Mouse (Mus musculus): Measurements from ENCODE around the gene Pnpo. TPM values are rescaled to one million over a fixed set of nuclear protein-coding genes. Genes with fewer than 3 reads are reported as not detected.

Pnpo gene
- polyA plus RNA-seq, 1 experiment from 2014 or later, result 31.7 TPM

DNA sequence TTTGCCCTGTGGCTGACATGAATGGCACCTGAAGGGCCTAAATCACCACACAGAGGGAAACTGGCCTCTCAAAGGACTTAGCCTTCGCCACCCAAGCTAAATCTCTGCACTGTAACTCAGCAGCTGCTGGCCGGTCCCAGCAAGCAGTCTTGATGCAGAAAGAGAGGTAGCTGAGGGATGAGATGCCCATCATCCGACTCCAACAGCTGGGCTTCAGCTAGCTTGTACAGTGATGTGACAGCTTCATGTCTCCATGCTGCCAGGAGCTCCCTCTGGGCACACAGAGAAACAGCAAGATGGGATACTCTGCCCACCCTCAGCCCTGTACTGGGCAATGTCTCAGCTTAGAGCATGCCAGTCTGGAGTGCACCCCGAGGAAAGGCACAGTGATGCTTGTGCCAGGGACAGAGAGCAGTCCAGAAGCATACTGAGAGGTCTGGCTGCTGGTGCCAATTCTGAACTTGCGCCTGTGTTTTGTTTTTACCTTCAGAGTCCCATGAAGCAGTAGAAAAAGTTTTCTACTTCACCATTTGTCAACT, 29.7 kb upstream of the Pnpo start:
- Histone ChIP-seq H3K4me1 (replicated peaks; ENCODE audit: insufficient read depth, low read length) (peaks cover 28% of the 10 kb centered on the region), H3K36me3 (ENCODE audit: insufficient read depth, low read length) (no peaks in the 10 kb centered on the region), H3K27me3 (ENCODE audit: insufficient read depth, low read length) (no peaks in the 10 kb centered on the region), H3K4me2 (ENCODE audit: low read length) (no peak overlapping the region), H3K27ac (no peak overlapping the region), H3K9ac (ENCODE audit: low read depth, low read length) (no peak overlapping the region), H3K4me3 (replicated peaks; ENCODE audit: low read depth, low read length) (no peak overlapping the region), H3K9me3 (replicated peaks; ENCODE audit: low read length) (no peaks in the 10 kb centered on the region)
- ATAC-seq (replicated peaks; ENCODE audit: low FRiP score, low read depth), result no peak
- WGBS, result 85% methylated on average over 5 of the region's 5 CpGs
- DNase-seq (ENCODE audit: low spot score), result no peak
- TF ChIP-seq CTCF (IDR thresholded peaks at IDR 0.05; ENCODE audit: low read depth), result no peak

DNA sequence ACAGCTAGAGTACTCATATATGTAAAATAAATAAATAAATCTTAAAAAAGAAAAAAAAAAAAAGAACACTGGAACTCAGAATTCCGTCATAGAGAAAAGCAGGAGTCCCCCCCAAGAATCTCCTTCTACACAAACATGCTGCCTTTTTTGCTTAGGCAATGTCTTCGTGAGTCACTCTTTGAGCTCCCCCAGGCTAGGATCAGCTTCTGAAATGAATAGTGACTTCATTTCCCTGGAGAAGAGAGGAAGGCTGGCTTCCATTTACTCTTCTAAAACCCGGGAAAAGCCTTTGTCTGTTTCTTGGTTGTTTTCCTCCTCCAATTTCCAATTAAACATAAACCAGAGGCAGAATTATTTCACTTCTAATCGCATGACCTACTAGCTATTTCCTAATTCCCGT, 29.1 kb upstream of the Pnpo start:
- Histone ChIP-seq H3K4me3 (replicated peaks; ENCODE audit: low read depth, low read length) (no peak overlapping the region), H3K9me3 (replicated peaks; ENCODE audit: low read length) (no peaks in the 10 kb centered on the region), H3K4me1 (replicated peaks; ENCODE audit: insufficient read depth, low read length) (peaks cover 29% of the 10 kb centered on the region), H3K36me3 (ENCODE audit: insufficient read depth, low read length) (no peaks in the 10 kb centered on the region), H3K27me3 (ENCODE audit: insufficient read depth, low read length) (no peaks in the 10 kb centered on the region), H3K27ac (no peak overlapping the region), H3K9ac (ENCODE audit: low read depth, low read length) (no peak overlapping the region), H3K4me2 (ENCODE audit: low read length) (no peak overlapping the region)
- WGBS, result 80% methylated on average over 5 of the region's 5 CpGs
- TF ChIP-seq CTCF (IDR thresholded peaks at IDR 0.05; ENCODE audit: low read depth), result no peak
- ATAC-seq (replicated peaks; ENCODE audit: low FRiP score, low read depth) (no peak), DNase-seq (ENCODE audit: low spot score) (no peak)

DNA sequence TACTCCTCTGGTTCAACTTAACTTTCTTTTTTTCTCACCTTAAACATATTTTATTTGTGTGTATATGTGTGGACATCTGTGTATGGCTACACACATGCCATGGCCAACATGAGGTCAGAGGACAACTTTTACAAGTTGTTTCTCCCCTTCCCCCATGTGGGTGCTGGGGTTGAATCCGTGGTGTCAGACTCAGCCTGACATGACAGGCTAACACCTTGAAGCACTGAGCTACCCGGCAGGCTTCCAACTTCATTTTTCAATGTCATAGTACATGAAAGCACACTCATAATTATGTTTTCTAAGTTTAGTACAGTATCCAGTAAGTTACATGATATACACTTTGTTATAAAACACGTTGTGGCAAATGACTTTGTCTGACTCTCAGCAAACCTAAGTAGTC, 26.6 kb upstream of the Pnpo start:
- no peaks in the 10 kb centered on the region for H3K27me3 ChIP-seq (ENCODE audit: insufficient read depth, low read length)
- H3K4me2 ChIP-seq (ENCODE audit: low read length), result no peak overlapping the region
- H3K36me3 ChIP-seq (ENCODE audit: insufficient read depth, low read length), result no peaks in the 10 kb centered on the region
- H3K27ac ChIP-seq, result peak overlapping the region; percentile 89
- WGBS, result 60% methylated on average over 3 of the region's 3 CpGs
- no peak overlapping the region for H3K4me3 ChIP-seq (replicated peaks; ENCODE audit: low read depth, low read length)
- DNase-seq (ENCODE audit: low spot score), result no peak
- H3K9me3 ChIP-seq (replicated peaks; ENCODE audit: low read length), result no peaks in the 10 kb centered on the region
- no peak for TF ChIP-seq CTCF (IDR thresholded peaks at IDR 0.05; ENCODE audit: low read depth)
- ATAC-seq (replicated peaks; ENCODE audit: low FRiP score, low read depth), result no peak
- H3K4me1 ChIP-seq (replicated peaks; ENCODE audit: insufficient read depth, low read length), result peaks cover 21% of the 10 kb centered on the region
- no peak overlapping the region for H3K9ac ChIP-seq (ENCODE audit: low read depth, low read length)

DNA sequence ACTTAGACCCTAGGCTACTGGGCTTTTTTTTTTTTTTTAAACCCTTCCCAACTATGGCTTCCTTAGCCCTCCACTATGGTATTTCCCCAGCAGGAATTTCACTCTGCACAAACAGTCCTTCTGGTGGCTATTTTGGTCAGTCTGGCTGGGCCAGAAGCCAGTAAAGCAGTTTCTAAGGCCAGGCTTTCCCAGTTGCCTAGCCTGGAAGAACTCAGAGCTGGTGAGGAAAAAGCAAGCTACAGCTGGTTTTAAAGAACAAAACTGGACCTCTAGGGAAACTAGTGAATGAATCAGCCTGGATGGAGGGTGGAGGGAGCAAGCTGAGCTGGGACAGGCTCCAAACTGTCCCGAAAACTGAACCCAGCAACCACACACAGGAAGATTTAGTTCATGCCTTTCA, 26.0 kb upstream of the Pnpo start:
- ATAC-seq (replicated peaks; ENCODE audit: low FRiP score, low read depth) (no peak), DNase-seq (ENCODE audit: low spot score) (peak; percentile 73)
- peak overlapping the region; percentile 89 for H3K27ac ChIP-seq
- H3K4me3 ChIP-seq (replicated peaks; ENCODE audit: low read depth, low read length), result no peak overlapping the region
- 60% methylated on average over 1 of the region's 1 CpGs for WGBS
- no peak for TF ChIP-seq CTCF (IDR thresholded peaks at IDR 0.05; ENCODE audit: low read depth)
- peak overlapping the region; percentile 36 for H3K9ac ChIP-seq (ENCODE audit: low read depth, low read length)
- no peaks in the 10 kb centered on the region for H3K9me3 ChIP-seq (replicated peaks; ENCODE audit: low read length)
- H3K27me3 ChIP-seq (ENCODE audit: insufficient read depth, low read length), result no peaks in the 10 kb centered on the region
- no peak overlapping the region for H3K4me2 ChIP-seq (ENCODE audit: low read length)
- peaks cover 21% of the 10 kb centered on the region for H3K4me1 ChIP-seq (replicated peaks; ENCODE audit: insufficient read depth, low read length)
- H3K36me3 ChIP-seq (ENCODE audit: insufficient read depth, low read length), result no peaks in the 10 kb centered on the region

DNA sequence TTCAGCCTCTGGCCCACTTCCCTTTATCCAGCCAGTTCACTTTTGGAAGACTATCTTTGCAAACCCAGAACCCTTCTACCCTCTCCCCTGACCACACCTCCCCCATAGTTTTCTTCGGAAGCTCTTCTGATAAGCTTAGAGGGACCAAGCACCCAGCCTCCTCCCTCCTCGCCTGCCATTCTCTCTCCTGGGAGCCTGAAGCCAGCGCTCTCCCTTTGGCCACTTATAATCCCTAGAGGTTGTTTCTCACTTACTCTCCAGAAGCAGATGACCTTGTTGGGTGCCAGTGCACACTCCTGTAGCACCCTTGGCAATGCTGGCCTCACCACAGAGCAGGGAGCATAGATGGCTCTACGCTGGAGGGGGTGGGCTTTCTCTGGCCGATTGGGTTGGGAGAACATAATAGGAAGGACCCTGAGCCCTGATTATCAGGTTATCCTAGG, 25.5 kb upstream of the Pnpo start:
- DNase-seq (ENCODE audit: low spot score) (no peak), ATAC-seq (replicated peaks; ENCODE audit: low FRiP score, low read depth) (0 out of 2 replicates have a peak, but pooled peaks have one; percentile 10)
- no peaks in the 10 kb centered on the region for H3K36me3 ChIP-seq (ENCODE audit: insufficient read depth, low read length)
- peak overlapping the region; percentile 89 for H3K27ac ChIP-seq
- no peak overlapping the region for H3K4me2 ChIP-seq (ENCODE audit: low read length)
- no peak overlapping the region for H3K9ac ChIP-seq (ENCODE audit: low read depth, low read length)
- no peaks in the 10 kb centered on the region for H3K27me3 ChIP-seq (ENCODE audit: insufficient read depth, low read length)
- TF ChIP-seq CTCF (IDR thresholded peaks at IDR 0.05; ENCODE audit: low read depth), result no peak
- peaks cover 21% of the 10 kb centered on the region for H3K4me1 ChIP-seq (replicated peaks; ENCODE audit: insufficient read depth, low read length)
- WGBS, result 76% methylated on average over 5 of the region's 5 CpGs
- H3K4me3 ChIP-seq (replicated peaks; ENCODE audit: low read depth, low read length), result no peak overlapping the region
- no peaks in the 10 kb centered on the region for H3K9me3 ChIP-seq (replicated peaks; ENCODE audit: low read length)

DNA sequence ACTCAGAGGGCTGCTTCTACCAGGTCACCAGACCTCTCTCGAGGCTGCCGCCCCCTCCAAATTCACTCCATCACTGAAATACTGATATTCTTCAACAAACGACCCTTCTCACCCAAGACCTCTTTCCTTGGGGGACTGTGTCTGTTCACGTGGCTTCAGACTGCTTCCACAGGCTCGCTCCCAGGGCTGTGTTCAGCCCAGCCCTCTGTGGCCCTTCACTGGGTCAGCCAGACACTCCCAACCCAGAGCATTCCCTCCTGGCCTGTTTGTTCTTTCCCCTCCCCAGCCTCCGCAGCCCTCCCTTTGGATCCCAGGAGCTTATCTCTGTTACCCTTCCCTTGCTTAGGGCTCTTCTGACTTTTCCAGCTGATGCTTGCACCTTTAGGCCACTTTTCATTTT, 24.7 kb upstream of the Pnpo start:
- H3K27ac ChIP-seq, result peak overlapping the region; percentile 89; the same call in 1 of the 2 replicates
- WGBS, result 53% methylated on average over 6 of the region's 6 CpGs
- H3K4me3 ChIP-seq (replicated peaks; ENCODE audit: low read depth, low read length), result no peak overlapping the region
- ATAC-seq (replicated peaks; ENCODE audit: low FRiP score, low read depth) (no peak), DNase-seq (ENCODE audit: low spot score) (no peak)
- H3K4me2 ChIP-seq (ENCODE audit: low read length), result no peak overlapping the region
- H3K27me3 ChIP-seq (ENCODE audit: insufficient read depth, low read length), result no peaks in the 10 kb centered on the region
- H3K36me3 ChIP-seq (ENCODE audit: insufficient read depth, low read length), result no peaks in the 10 kb centered on the region
- 0 out of 2 replicates have a peak overlapping the region, but pooled peaks have one; percentile 18 for H3K9ac ChIP-seq (ENCODE audit: low read depth, low read length)
- peaks cover 21% of the 10 kb centered on the region for H3K4me1 ChIP-seq (replicated peaks; ENCODE audit: insufficient read depth, low read length)
- no peaks in the 10 kb centered on the region for H3K9me3 ChIP-seq (replicated peaks; ENCODE audit: low read length)
- TF ChIP-seq CTCF (IDR thresholded peaks at IDR 0.05; ENCODE audit: low read depth), result no peak
